Mouse (Mus musculus): ENCODE measurements around the gene Clpb.

Gene Clpb

DNA sequence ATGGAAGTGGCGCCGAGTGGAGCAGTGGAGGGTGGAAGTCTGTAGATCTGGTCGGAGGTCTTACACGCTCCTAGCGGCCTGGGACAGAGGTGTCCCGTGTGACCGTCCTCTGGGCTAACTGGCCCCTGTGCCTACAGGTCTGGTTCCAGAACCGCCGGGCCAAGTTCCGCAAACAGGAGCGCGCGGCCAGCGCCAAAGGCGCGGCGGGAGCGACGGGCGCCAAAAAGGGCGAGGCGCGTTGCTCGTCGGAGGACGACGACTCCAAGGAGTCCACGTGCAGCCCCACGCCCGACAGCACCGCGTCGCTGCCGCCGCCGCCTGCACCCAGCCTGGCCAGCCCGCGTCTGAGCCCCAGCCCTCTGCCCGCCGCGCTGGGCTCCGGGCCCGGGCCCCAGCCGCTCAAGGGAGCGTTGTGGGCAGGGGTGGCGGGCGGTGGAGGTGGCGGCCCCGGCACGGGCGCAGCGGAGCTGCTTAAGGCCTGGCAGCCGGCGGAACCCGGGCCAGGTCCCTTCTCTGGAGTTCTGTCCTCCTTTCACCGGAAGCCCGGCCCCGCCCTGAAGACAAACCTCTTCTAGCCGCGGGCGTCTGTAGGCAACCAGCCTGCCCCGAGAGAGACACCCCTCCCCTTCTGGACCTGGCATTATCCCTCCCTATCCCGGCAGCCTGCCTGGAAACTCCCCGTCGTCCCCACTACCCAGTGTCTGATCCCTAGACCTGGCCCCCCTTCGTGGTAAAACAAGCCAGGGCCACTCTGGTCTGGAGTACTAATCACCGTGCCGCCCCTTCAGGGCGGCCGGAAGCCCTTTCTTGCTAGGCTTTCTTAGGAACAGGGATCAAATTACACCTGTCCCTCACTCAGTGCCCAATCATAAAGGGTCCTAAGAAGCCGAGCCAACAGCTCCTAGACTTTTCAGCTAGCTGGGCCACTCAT lies 158.4 kb downstream of the Clpb start:
- ATAC-seq (ENCODE audit: low TSS enrichment): peak; percentile 41; the same call in 1 of the 2 replicates

DNA sequence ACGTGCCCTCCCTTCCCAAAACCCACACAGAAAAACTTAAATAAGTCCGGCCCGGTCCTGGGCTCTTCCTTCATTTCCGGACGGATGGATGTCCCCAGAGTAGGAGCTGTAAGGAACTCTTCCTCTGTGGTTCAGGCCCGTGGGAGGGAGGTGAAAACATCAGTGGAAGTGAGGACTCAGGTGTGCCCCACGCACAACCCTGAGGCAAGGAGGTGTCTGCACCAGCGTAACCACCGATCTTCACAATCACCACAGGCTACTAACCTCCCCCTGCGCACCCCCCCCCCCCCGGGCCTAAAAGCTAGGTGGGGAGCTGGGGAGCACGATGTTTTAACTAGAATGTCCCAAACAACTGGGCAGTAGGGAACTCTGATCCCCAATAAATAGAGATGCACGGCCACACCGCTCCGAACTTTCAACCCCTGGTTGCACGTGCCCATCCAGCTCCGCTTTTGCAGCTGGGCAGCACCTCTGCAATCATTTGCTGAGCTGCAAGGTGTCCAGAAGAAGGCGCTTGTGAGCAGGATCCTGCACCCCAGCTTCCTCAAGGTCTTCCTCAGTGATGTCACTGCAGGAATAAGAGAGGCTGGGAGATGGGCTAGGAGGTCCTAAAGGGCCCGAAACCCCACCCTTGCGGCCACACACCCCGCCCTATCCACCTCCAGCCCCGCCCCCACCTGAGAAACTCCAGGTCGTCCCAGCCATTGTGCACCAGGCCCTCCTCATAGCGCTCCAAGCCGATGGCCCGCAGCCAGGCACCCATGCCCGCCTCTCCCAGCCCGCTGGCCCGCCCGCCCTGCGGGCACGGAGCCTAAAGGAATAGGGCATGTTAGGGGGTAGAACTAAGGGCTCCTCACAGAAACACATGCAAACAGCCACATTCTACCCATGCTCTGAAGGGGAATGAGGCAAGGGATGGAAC lies 159.7 kb downstream of the Clpb start:
- ATAC-seq (ENCODE audit: low TSS enrichment): no peak

DNA sequence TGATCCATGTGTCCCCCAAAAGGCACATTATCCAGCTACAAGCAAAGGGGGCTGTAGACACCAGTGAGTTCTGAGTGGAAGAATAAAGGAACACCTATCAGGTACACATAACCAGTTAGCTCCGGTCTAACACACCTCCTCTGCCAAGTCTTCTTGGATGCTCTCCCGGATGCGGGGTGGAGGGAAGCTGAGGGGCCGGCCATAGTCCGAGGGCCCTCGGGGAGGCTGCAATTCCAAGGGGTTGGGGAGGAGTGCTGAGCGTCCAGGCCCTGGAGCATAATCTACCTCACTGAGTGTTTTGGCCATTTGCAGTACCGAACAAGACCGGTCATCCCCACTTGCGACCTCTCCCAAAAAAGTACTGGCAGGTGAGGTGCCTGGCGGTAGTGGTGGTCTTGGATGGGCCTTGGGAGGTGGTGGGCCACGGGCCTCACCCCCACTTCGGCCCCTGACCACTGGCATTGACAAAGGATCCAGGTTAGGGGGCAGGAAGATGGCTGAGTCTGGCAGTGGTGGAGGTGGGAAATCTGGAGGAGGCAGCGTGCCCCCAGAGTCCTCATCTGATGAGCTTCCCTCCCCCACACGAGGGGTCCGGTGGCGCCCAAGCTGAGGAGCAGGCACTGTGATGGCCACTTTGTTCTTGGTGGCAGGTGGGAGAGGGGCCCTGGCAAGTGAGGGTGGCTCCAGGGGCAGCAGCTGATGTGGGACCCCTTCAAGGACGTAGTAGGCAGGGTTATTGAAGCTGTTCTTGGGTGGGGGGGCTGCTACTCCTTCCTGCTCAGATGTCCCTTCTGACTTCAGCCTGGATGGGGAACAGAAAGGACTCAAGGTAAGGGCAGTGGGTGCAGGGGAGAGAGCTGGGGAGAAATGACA lies 160.6 kb downstream of the Clpb start:
- ATAC-seq (ENCODE audit: low TSS enrichment): no peak

DNA sequence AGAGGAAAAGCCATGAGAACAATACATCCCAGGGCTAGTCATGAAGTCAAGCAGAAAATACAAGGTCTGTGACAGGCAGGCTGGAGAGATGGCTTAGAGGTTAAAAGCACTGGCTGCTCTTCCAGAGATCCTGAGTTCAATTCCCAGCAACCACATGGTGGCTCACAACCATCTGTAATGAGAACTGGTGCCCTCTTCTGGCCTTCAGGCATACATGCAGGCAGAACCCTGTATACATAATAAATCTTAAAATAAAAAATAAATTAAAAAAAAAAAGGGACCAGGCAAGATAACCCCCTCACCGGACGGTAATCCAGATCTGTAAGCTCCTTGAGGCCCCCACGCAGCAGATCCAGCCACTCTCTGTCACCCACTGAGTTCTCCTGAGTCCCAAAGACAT lies 166.9 kb downstream of the Clpb start:
- no peak for ATAC-seq (ENCODE audit: low TSS enrichment)

DNA sequence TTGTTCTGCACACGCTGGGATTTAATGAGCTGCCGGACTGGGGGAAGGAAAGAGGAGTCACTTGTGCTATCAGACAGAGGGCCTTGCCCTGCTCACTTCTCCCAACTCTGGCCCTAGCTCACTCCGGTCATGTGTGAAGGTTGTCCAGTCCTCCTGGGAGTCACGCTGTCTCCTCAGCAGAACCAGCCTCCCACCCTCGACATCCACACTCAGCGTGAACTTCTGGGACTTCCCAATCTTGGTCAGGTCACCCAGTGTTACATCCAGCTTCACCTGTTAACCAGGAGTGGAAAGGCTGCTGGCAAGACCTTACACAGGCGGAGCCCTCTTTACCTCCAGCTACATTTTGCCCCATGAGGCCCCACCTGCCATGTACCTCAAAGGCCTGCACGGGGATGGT lies 168.0 kb downstream of the Clpb start:
- ATAC-seq (ENCODE audit: low TSS enrichment): no peak

DNA sequence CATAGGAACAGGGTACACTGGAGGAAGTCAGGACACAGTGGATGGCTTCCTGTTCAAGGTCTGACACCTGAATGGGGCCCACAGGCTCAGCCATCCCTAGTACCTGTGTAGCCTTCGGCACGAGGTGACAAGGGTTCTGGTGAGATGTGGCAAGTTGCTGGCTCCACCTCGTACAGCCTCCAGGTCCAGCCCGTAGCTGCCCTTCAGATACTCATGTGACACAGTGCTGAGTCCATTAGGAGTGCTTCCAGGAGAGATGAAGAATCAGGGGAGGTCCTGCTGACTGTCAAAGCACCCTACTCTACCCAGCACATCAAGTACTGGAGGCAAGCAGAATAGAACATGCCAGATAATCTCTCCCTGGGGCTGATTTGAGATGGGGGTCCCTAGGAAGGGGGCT lies 168.9 kb downstream of the Clpb start:
- no peak for ATAC-seq (ENCODE audit: low TSS enrichment)

DNA sequence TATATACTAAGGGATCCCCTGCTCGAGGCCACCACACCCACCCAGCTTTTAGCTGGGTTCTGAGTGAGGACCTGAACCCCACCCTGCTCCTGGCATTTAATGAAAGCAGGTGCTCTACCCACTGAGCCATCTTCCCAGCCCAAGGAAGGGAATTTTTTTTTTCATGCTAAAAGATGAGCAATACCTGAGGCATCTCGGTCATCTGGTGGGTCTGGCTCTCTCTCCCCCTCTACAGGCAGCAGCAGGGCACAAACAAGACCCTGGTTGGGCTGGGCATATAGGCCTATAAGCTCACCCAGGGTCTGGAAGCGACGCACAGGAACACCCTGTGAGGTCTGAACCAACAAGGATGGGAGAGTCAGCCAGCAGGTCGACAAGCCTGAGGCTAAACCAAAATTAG lies 169.9 kb downstream of the Clpb start:
- ATAC-seq (ENCODE audit: low TSS enrichment): no peak

DNA sequence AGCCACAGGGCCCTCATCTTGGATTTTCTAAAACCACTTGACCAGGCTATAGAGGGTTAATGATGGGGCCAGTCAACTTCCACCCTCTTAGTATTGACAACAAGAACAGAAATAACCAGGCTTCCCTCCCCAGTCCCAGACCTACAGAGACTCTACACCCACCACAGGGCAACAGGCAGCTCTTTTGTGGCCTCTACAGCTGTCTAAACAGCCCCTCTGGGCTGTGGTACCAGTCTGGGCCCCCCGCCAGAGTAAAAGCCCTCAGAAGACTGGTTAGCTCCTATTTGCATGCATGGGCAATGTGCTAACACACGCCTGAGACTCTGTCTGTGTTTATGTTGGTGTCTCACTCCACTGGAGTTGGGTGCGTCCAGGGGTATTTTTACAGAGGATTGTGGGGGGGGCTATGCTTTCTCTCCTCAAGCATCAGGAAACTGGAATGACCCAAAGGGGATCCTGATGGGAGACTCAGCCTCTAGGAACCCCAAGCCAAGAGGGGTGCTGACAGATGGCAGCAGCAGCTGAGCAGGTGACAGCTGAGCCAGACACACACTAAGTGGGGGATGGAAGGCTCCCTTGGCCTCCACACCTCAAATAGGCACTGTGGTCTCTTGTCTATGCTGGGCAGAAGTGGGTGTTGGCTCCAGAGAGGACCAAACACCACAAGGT lies 170.6 kb downstream of the Clpb start:
- ATAC-seq (ENCODE audit: low TSS enrichment): no peak

DNA sequence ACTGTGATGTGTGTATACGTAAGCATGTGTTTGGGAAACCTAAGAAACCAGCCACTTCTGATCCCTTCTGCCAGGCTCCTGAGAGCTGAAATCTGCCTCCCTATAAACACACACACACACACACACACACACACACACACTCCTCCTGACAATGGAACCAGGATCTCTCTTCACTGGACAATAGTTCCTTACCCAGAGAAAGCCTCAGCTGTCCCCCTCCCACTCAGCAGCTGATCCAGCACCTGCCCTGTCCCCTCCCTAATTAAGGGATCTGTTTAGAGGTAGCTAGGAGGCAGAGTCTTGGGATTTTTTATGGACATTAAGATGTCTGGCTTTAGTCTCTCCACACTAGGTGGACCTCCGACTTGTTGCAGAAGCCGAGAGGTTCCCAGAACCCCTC lies 171.5 kb downstream of the Clpb start:
- no peak for ATAC-seq (ENCODE audit: low TSS enrichment)

DNA sequence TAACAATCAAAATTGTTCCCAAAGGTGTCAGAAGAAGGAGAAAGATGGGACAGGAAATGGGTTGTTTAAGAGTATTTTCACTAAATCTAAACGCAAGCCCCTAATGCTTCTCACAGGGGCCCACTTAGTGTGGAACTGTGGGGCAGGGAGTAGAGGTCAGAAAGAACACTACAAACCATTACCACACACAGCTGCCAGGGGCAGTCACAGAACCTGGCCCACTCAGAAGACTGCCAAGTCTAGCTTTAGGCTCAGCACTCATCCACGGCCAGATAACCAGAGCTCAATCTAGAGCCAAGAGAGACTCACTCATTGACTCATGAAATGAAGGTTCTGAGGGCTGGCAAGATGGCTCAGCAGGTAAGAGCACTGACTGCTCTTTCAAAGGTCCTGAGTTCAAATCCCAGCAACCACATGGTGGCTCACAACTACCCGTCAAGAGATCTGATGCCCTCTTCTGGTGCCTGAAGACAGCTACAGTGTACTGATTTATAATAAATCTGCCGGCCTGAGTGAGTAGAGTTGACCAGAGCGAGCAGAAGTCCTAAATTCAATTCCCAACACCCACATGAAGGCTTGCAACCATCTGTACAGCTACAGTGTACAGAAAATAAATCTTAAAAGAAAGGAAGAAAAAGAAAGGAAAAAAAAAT lies 172.2 kb downstream of the Clpb start:
- no peak for ATAC-seq (ENCODE audit: low TSS enrichment)

DNA sequence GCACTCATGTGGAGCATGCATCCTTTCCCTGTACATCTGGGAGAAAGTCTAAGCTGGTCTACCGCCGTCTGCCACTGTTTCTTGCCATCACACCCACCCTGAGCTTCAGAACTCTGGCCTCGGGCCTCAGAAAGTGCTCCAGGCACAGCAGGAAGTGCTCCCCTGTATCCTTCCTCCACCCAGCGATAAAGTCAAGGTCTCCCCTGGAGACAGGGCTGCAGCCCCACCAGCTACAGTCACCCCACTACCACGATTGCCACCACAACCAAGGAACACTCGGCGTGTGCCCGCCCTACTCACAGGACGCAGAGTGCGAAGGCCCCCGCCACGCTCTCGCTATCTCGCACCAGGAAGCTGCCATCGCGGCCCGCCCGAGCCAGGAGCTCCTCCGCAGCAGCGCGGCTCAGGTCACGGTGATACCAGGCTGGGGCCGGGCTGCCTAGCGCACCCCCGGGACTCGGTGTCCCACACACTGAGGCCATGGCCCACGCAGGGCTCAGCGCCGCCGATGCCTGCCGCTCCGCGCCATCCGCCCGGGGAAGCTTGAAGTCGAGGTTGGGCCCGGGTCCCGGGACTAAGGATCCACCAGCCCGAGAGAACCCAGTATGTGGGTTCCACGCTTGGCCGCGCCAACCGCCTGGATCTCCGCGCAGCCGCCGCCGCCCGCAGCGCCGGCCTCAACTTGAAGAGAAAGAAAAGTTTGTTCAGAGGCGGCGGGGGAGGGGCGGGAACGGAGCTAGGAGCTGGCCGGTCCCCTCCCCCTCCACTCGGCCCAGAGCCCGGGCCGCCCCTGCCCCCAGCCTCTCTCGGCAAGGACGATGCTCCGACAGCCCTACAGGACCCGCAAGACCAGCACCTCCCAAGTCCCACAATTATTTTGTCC lies 173.1 kb downstream of the Clpb start:
- ATAC-seq (ENCODE audit: low TSS enrichment): peak; percentile 38

DNA sequence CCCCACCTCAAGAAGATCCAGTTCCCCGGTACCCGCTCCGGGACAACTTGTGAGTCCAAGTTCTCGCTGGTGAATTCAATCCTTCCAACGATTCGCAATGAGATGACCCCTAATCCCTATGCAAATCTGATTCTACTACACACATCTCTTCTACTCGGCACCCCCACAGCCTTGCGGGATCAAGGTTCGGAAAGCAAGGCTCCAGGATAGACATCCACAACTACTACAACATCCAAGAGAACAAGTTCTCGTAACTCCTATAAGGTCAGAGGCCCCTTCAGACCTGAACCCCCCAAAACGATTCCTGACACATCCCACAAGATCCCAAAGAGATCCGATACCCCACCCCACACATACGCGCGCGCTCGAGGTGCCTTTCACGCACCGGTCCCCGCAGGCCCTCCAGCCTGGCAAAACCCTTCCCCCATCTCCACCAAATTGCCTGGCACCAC lies 173.7 kb downstream of the Clpb start:
- peak; percentile 3; the same call in 1 of the 2 replicates for ATAC-seq (ENCODE audit: low TSS enrichment)

DNA sequence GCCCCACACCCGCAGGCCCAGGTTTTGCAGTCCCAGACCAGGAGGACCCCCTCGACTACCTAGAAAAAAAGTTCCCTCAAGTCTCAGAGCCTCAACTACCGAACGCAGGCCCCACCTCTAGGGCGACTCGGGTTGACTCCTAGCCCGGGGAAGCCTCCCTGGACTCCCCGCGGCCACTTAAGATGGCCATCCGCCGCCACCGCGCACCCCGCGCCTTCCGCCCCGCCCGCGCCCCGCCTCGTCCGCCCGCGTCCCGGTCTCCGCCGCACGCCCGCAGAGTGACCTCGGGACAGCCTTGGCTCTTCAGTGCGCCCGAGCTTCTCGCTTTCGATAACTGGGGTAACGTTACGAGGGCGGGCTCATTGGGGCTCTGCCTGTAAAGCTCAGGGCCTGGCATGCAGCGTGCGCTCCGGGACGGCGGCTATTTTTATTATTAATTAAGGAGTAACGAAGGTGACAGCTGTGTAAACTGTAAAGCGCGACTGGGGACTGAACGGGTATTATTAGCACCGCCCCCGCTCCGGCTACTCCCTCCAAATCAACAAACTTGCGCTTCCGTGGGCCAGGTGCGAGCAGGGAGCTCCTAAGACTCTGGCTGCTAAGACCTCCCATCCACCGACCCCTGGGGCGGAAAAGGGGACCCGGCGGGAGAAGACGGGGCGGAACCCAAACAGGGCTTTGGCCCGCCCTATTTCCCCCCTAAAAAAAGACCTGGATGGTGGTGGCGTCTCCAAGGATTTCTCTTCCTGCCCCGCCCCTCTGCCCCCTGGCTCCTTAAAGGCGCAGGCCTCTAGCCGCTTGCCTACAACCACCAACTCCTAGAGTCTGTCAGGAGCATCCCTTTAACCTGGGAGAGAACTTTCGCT lies 174.4 kb downstream of the Clpb start, which contains the start of gene Inppl1:
TSS of gene Inppl1 (minus strand) at position 624 of the 866 bp plus-strand sequence.
- peak; percentile 85 for ATAC-seq (ENCODE audit: low TSS enrichment)

DNA sequence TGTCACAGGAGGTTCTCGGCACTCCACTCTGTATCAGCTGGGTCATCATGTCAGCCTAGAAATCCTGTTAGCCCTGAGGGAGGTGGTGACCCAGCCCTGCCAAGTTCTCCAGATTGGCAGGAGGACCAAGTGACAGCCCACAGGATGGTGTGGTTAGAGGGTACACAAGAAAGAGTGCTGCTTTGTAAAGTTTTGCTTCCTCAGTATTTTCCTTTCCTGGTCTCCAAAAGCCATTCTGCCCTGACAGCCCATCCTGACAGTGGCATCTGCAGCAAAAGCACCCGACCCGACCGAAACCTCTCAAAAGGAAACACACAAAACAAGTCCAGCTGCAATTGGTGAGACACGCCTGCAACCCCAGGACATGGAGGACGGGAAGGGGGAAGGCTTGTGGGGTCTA lies 180.8 kb downstream of the Clpb start:
- ATAC-seq (ENCODE audit: low TSS enrichment): no peak
